Mouse (Mus musculus) kidney, adult 11 months (tissue): ENCODE results near the gene Gimap9.
A peak's percentile ranks its signal among the peaks of the same experiment; 100 is the strongest.

Experiments used
- DNase-seq: peaks from one replicate; pipeline ENCODE4 v3.0.0; 2022

Gimap9 gene

DNA sequence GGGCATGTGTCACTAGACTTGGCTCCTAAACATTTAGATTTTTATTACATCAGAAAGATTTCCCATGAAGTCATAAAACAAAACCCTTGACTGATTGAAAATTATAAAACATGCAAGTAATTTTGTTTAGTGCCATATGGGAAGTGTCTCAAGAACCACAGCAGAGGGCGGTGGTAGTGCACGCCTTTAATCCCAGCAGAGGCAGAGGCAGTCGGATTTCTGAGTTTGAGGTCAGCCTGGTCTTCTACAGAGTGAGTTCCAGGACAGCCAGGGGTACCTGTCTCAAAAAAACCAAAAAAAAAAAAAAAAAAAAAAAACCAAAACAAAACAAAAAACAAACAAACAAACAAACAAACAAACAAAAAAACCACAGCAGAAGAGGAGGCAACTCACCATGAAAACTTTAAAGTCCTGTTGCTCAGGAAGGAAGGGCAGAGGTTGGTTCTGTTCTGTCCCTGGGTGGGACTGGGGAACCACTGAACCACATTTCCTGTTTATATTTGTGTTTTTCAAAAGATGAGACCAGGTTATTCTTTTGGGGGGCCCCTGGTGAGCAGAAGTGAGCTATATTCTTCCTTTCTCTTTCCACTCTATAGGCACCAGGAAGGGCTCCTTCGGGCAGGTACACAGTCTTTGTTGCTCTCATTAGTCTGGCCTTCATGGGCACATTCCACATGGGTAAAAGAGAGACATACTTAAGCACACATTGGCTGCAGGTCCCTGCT, 21.1 kb downstream of the Gimap9 start:
- no peak for DNase-seq

DNA sequence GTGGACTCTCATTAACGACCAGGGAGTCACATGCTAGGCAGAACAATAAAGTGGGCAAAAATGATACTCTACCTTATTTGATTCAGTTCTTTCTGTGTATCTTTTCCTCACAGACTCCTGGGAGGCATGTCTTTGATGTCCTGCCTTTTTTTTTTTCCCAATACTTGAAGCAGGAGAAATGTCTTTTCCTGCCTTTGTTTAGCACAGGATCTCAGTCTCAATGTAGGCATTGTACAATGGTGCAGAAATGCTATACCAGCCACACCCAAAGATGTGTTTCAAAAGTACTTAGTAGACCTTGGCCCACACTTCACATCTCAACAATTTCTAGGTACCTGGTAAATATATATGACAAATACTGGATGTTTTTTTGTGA, 21.6 kb downstream of the Gimap9 start:
- DNase-seq, result no peak

DNA sequence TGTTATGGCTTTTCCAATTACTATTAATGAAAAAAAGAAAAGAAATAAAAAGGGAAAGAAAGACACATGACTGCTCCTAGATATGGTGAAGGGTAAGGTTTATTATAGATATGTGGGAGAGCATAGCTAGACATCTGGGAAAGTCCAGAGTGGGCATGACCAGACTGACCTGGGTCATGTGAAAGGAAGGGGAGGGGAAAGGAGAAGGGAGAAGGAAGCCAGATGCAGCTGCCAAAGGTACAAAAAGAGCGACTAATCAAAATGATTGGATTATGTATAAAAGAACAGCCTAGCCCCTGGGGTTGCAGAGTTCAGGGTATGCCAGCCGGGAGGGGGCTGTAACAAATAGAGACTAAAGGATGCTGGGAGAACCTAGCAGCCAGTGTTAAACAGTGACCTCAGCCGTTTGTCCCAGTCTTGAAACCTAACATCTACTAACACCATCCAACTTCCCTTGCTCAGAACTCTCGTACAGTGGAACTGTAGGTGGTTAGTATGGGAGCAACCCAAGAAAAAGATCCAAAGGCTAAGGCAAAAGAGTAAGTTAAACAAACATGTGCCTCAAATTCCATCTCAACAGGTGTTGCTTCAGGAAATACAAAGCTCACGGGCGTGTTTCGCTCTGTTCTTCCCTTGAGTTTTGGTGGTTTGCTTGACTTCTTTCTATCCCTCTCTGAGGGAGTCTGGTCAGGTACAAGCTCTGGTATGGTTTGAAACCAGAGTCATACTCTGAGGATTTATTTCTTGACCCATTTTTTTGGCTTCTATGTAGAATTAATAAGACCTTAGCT, 22.3 kb downstream of the Gimap9 start:
- DNase-seq, result no peak

- DNase-seq, result no peak
Measured at GRCm38 (mm10) chr6:48698888-48699287, 23.0 kb downstream of the Gimap9 start.

DNA sequence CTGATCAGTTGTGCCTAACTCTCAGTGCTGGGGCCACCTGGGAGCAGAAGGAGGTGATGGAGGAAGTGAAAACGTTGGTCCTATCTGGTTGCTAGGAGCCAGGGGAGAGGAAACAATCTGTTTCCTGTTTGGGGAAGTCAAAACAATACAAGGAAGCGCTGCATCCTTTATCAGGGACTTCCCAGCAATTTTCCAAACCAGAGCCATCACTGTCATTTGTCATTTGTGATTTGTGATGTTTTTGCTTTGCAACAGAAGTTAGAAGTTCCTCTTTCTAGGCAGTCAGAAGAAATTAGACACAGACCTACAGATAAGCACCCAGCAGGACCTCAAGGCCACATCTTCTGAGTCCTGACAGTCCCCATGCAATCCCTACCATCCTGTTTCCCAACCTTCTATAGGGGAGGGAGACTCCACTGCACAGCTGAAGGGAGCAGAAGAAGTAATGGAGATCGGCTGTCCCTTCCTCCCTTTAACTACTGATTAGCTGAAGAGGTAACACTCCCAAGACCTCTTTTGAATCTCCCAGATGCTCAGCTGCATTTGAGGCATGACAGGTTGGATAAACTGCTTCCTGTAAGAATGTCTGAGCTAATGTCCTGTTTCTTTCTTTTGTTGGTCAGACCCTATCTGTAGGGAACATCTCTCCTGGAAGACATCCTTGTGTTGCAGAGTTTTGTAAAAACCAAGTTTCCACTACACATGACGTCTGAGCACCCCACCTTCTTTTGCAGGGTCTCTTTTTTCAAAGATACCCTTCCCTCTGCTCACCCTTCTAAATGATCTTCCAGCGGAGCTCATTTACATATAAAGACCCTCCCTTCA, 24.5 kb downstream of the Gimap9 start:
- DNase-seq, result peak; percentile 58

GRCm38 (mm10) chr6:48702146-48702545, 26.2 kb downstream of the Gimap9 start:
- no peak for DNase-seq

GRCm38 (mm10) chr6:48702601-48703000, 26.7 kb downstream of the Gimap9 start:
- no peak for DNase-seq

DNA sequence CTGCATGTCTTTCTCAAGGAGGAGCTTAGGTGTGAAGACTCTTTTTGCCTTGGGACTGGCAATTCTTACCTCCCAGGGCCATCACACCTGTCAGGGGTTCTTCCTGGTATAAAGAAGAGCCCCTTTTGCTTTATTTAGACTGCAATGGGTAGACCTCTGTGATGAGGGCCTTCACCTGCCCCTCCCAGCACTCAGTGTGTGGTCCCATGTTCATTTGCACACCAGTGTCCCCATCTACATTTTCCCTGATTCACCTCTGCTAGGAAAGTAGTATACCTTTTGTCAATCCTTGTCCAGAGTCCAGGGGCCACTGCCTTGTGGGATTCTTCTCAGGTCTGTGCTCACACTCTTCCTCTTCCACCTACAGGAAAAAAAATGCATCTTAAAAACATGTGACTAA, 28.2 kb downstream of the Gimap9 start:
- DNase-seq, result no peak

DNA sequence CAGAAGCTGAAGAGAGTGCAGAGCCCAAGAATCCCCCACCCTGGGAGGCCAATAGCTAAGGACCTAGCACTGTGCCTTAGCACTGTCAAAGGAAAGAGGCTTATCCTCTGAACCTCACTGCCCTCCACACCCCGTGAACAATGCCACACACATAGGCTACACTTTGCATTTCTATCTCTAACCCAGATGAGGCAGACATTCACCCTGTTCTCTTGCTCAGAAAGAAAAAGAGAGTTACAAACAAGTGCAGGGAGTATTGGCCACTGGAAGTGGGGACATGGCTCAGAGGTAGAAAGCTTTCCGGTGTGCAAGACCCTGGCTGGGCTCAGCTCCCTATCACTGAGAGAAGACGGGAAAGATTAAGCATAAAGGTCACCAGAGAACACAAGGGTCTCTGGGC, 30.2 kb downstream of the Gimap9 start:
- DNase-seq, result no peak

DNA sequence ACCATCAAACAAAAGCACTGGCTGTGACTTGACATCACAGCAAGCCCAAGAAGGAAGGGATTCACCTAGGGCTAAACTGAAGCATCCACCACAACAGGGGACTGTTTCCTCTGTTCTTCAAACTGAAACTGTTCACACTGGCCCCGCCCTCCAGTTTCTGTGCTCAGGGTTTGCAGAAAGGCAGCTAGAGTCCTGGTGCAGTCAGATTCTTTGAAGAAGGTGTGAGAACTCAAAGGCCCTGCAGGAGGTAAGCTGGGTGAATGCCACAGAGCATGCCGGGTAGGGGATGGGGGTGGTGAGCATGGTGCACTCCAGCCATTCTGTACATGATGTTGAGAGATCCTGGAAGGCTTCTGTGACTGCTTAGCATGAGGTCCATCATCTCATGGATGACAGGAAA, 42.5 kb downstream of the Gimap9 start, which contains the start of the genes Gm28053 and Gimap7:
Gene Gm28053, plus strand, starts transcription at position 153 of the 400 bp plus-strand sequence.
Gene Gimap7, plus strand, starts transcription at position 167 of the 400 bp plus-strand sequence.
- DNase-seq, result no peak

DNA sequence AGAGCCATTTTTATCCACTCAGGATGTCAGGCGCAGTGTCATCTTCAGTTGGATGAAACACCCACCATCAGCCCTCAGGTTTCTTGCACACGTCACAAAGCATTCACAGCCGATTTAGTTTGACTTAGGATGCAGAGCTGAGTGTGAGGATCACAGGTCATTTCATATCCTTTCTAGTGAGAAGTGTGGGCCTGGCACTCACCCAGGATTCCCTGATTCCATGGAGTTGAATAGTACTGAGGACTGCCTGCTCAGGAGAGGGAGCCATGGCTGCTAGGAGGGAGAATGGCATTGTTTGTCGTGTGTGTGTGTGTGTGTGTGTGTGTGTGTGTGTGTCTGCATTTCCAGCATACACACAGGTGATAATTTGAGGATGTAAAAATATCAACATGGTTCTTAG, 44.4 kb downstream of the Gimap9 start:
- no peak for DNase-seq

DNA sequence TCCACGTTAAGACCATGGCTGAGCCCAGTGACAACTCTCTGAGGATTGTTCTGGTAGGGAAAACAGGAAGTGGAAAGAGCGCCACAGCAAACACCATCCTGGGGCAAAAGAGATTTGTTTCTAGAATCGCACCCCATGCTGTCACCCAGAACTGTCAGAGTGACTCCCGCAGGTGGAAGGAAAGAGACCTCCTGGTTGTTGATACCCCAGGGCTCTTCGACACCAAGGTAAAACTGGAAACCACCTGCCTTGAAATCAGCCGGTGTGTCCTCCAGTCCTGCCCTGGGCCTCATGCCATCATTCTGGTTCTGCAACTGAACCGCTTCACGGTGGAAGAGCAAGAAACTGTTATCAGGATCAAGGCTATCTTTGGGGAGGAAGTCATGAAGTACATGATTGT, 47.5 kb downstream of the Gimap9 start:
- DNase-seq, result no peak

DNA sequence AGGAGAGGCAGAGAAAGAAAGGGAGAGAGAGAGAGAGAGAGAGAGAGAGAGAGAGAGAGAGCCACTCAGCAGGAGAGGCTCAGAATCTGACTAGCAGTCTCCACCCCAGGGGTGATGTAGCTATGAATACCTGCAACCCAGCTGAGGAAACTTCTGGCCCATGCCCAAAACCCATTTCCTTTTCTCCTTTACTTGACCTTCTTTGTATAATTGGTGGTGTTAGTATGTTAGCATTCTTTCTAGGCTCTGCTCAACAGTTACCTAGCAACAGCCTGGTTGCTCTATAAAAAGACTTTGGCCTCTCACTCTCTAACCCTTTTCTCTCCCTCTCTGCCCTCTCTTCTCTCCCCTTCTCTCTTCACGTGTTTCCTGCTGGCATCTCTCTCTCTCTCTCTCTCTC, 49.5 kb downstream of the Gimap9 start:
- peak; percentile 94 for DNase-seq

GRCm38 (mm10) chr6:48727761-48728160, 51.8 kb downstream of the Gimap9 start:
- no peak for DNase-seq
